Mouse (Mus musculus): ENCODE measurements around the gene Nkapl.

The Nkapl gene

GRCm38 (mm10) chr13:21427631-21428030 is 40.7 kb downstream of the Nkapl start:
- no peak for DNase-seq (ENCODE audit: low spot score in 2 of 2)

DNA sequence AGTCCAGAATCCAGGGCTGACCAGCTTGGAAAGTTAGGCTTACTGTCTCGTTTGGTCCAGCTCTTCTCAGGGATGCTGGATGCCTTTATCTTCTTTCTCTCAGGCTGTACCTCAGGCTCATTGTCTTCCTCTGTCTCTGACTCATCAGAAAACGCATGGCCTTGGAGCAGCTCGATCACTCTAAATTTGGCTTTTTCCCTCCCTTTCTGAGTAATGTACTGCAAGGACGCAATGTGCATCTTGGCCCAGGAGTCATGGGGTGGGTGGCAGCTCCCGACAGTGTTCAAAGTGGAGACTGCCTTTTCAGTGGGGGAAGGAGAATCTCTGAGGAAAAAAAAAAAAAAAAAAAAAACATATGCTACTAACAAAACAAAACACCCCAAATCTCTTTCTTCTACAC is 45.0 kb downstream of the Nkapl start:
- DNase-seq (ENCODE audit: low spot score in 2 of 2) = no peak

GRCm38 (mm10) chr13:21418865-21419264 is 49.4 kb downstream of the Nkapl start:
- DNase-seq (ENCODE audit: low spot score in 2 of 2) = no peak

DNA sequence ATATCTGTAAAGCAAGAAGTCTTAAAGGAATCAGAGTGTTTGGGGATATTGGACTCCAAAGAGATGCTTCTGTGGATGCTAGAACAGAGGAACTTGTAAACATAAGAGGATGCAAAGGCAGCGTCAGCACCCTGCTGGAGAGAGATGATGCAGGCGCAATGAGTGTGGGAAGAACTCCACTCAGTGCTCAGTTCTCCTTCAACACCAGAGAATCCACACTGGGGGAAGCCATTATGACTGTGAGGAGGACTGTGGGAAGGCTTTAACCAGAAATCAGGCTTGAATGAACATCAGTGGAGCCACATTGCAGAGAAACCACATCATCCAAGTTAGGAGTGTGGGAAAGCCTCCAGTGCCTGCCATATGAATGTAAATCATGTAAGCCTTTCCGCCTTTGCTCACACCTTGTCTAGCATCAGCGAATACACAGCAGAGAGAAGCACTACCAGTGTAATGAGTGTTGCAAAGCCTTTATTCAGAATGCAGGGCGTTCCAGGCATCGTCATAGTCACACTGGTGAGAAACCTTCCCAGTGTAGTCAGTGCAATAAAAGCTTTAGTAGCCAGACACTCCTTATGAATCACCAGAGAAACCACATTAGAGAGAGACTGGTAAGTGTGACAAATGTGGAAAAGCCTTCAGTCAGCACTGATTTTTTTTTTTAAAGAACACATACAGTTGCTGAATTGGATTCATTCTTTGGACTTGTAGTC is 50.9 kb downstream of the Nkapl start:
- no peak for DNase-seq (ENCODE audit: low spot score in 2 of 2)
